Mouse (Mus musculus) retina, embryonic 14.5 days (tissue): ENCODE data around the gene St7.

Source experiments
- DNase-seq: peaks from one replicate; pipeline ENCODE4 v3.0.0-alpha.2; 2015; ENCODE audit warnings: low spot score

The St7 gene

DNA sequence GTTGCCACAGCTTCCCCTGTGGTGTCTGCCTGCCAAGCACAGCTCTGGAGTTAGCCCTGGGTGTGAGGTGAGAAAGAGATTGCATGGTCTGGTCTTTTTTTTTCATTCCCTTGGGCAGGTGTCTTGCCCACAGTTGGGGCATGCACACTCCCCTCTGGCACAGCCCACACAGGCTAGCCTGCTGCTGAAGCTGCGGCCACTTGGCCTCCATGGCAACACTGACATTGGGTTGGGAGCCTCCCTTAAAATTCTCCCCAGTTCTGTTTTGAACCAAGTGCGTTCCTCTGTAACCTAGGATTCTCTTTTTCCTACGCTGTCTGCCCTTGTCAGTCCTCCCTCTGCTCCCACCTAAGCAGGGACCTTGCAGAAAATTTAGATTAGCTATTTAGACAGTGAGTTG lies 213.0 kb downstream of the St7 start:
- no peak for DNase-seq

- no peak for DNase-seq
Measured at GRCm38 (mm10) chr6:17906289-17906688, 213.6 kb downstream of the St7 start.

- no peak for DNase-seq
Measured at GRCm38 (mm10) chr6:17912312-17912711, 219.6 kb downstream of the St7 start.

DNA sequence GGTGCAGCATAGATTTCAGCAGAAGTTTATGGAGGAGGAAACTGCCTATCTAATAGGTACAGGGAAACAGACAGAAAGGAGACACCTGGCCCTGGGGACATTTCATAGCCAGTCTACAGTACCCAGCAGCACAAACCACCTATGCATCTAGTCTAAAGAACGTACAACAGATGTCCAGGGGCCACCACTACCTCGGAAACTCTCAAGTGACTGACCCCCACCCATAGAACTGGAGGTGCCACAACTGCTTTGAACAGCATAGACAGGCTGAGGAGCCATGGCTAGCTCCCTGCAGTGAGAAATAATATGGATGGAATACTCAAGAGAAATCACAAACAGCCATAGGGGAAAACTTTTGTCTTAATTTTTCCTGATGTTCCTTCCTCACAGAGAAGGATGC lies 220.1 kb downstream of the St7 start:
- no peak for DNase-seq

DNA sequence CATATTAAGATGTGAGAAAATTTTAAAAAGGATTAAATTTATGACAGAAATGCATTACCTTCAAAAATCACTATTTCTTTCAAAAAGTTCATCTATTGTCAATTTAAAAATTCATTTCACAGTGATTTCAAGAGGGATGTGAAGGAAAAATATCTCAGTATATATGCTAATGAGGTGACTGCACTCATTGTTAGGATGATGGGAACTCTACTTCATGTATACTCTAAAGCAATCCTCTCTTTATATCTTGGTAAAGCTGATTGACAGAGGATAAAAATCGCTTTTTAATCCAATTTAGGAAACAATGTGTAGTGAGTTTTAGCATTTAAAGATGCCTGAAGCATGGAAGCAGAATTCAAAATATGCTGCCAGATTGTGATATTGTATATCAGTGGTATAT lies 220.6 kb downstream of the St7 start:
- no peak for DNase-seq

DNA sequence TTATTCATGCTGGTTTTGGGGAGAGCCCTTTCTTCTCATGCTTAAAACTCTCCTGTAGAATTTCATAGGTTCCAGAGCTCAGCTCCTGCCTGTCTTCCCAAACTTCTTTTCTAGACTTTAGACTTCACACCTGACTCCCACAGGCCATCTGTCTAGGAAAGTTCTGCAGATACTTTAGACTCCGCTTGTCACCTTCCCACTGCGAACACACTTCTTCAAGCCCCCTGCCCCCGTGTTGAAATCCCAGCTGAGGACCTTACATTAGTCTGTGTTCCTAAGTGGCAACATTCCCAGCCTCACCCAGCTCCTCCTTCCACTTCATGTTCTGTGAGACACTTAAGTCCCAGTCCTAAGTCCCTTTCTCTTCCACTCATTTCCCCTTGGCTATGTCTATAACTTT lies 221.6 kb downstream of the St7 start:
- no peak for DNase-seq

DNA sequence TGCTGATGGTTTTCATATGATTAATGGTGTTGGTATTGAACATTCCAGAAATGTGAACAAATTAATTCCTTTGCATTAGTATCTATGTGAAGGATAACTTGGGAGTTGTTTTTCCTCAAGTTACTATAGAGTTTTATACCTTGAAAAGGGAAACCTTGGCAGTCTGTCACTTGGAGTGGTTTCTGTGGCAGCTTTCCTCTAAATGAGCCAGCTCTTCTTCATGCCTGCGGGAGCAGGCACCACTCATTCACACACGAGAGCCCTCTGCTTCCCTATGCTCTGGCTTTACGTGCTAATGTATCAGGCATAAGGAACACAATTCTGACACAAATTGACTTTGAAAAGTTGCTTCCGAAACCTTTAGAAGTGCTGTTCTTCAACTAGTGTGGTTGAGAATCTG lies 224.5 kb downstream of the St7 start:
- DNase-seq, result no peak

- DNase-seq, result no peak
Measured at GRCm38 (mm10) chr6:17922180-17922579, 229.4 kb downstream of the St7 start.

DNA sequence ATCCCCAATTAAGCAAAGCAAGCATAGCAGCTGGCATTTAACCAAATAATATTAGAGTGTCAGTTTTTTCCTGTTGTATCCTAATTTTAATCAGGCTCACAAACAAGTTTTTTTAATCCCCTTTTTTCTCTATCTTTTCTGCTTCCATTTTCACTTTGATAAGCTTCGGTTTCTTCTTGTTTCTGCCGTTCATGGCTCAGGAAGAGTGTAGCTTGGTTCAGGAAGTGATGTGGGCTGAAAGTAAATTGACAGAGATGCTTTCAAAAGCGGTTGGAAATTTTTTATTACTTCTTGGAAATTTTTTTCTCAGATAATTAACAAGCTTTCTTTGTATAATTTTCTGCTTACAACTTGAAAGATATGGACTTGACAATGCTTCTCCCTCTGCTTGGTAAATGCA lies 230.2 kb downstream of the St7 start:
- DNase-seq, result no peak

- no peak for DNase-seq
Measured at GRCm38 (mm10) chr6:17923370-17923769, 230.6 kb downstream of the St7 start.

GRCm38 (mm10) chr6:17923894-17924505 lies 231.3 kb downstream of the St7 start:
- DNase-seq, result no peak

DNA sequence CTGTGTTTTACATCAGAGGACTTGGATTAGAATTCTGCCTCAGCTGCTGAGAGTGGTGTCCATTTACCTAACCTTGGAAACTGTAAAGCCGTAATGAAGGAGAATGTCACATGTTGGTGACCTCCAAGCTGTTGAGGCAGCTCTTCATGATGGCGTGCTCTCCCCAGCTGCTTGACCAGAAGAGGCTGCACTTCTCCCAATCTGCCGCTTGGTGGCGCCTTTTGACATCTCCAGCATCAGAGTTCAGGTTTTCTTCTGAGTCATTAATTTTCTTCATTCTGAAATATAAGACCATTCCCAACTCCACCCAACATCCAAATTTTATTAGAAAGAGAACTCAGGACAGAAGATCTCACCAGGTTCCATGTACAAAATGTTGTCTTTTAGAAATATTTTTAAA lies 232.5 kb downstream of the St7 start:
- peak; percentile 52 for DNase-seq

- DNase-seq, result no peak
Measured at GRCm38 (mm10) chr6:17927746-17928145, 235.0 kb downstream of the St7 start.

GRCm38 (mm10) chr6:17931187-17931586 lies 238.5 kb downstream of the St7 start:
- no peak for DNase-seq

DNA sequence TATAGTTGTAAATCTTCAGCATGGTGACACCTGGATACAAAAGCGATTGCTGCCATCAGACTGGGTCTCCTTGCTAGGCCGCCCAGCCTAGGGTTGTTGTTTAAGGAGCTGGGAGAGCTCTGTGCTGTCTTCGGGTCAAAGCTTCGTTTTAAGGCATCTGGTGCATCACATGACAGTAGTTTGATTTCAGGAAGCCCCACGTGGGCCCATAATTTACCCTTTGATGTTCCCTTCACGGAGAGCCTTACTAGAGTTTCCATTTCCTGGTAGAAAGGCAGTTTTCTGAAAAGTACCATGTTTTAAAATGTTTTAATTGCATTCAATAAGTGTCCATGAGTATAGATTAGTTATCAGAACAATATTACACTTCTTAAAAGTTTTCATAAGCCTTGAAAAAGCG lies 239.1 kb downstream of the St7 start:
- DNase-seq, result no peak

- DNase-seq, result no peak
Measured at GRCm38 (mm10) chr6:17932806-17933205, 240.1 kb downstream of the St7 start.

- no peak for DNase-seq
Measured at GRCm38 (mm10) chr6:17938631-17939346, 246.1 kb downstream of the St7 start.

- no peak for DNase-seq
Measured at GRCm38 (mm10) chr6:17941916-17942315, 249.2 kb downstream of the St7 start.

- DNase-seq, result no peak
Measured at GRCm38 (mm10) chr6:17942344-17942743, 249.6 kb downstream of the St7 start.

GRCm38 (mm10) chr6:17943877-17944617 lies 251.3 kb downstream of the St7 start:
- DNase-seq, result no peak

DNA sequence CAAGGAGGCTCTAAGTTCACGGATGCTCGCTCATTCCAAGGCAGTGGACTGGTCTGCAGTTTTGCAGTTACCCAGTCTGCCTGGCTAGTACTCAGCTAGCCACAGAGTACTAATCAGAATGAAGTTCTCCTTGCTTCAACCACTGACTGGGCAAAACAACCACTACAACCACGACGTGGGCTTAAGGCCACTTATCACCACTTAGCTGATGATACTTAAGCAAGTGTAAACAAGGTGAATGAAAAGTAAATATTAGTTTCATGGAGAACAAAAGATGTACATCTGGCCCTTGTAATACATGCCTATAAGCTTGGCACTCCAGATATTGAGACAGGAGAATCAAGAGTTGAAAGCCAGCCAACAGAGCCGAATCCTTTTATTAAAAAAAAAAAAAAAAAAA lies 253.7 kb downstream of the St7 start:
- DNase-seq, result no peak

GRCm38 (mm10) chr6:17947130-17947831 lies 254.5 kb downstream of the St7 start:
- DNase-seq, result no peak

GRCm38 (mm10) chr6:17949103-17949502 lies 256.4 kb downstream of the St7 start:
- no peak for DNase-seq
